Mouse (Mus musculus) frontal cortex, adult (tissue): ENCODE measurements around the gene Coq8b.

Source experiments
- ATAC-seq: cut with Nextera tagmentation; 2 replicates; pipeline ENCODE4 v1.9.2; 2017; ENCODE audit warnings: mild to moderate bottlenecking, moderate library complexity, mixed read lengths; ENCODE audit not compliant: low TSS enrichment

Coq8b gene

GRCm38 (mm10) chr7:27232781-27233281, at the start of gene Coq8b:
Coq8b (plus strand) TSS chr7:27233023.
- ATAC-seq = peak; percentile 71

GRCm38 (mm10) chr7:27184964-27185363, 47.9 kb upstream of the Coq8b start:
- no peak for ATAC-seq

GRCm38 (mm10) chr7:27185986-27186385, 46.8 kb upstream of the Coq8b start:
- ATAC-seq = no peak

GRCm38 (mm10) chr7:27189271-27189931, 43.4 kb upstream of the Coq8b start:
- no peak for ATAC-seq

GRCm38 (mm10) chr7:27192434-27192833, 40.4 kb upstream of the Coq8b start:
- no peak for ATAC-seq

GRCm38 (mm10) chr7:27193731-27194130, 39.1 kb upstream of the Coq8b start:
- ATAC-seq = no peak

- ATAC-seq = peak; percentile 96
Measured at GRCm38 (mm10) chr7:27195681-27196611, 36.9 kb upstream of the Coq8b start, which contains the start of the genes BC024978 and Snrpa. BC024978 (plus strand) TSS chr7:27195781. Snrpa (minus strand) TSS chr7:27196271.

- no peak for ATAC-seq
Measured at GRCm38 (mm10) chr7:27197136-27197535, 35.7 kb upstream of the Coq8b start.

GRCm38 (mm10) chr7:27197634-27198033, 35.2 kb upstream of the Coq8b start:
- no peak for ATAC-seq

GRCm38 (mm10) chr7:27198355-27198754, 34.5 kb upstream of the Coq8b start:
- ATAC-seq = no peak

GRCm38 (mm10) chr7:27198779-27199178, 34.0 kb upstream of the Coq8b start:
- no peak for ATAC-seq

GRCm38 (mm10) chr7:27203730-27204449, 28.9 kb upstream of the Coq8b start:
- ATAC-seq = no peak

- no peak for ATAC-seq
Measured at GRCm38 (mm10) chr7:27212626-27213025, 20.2 kb upstream of the Coq8b start.

- ATAC-seq = no peak
Measured at GRCm38 (mm10) chr7:27218586-27218985, 14.2 kb upstream of the Coq8b start.

- ATAC-seq = no peak
Measured at GRCm38 (mm10) chr7:27219937-27220336, 12.9 kb upstream of the Coq8b start.

- no peak for ATAC-seq
Measured at GRCm38 (mm10) chr7:27221939-27222338, 10.9 kb upstream of the Coq8b start.

GRCm38 (mm10) chr7:27222538-27222937, 10.3 kb upstream of the Coq8b start:
- no peak for ATAC-seq

GRCm38 (mm10) chr7:27224877-27225575, 7.8 kb upstream of the Coq8b start:
- ATAC-seq = peak; percentile 22; the same call in 1 of the 2 replicates

GRCm38 (mm10) chr7:27227276-27227675, 5.5 kb upstream of the Coq8b start:
- no peak for ATAC-seq

- ATAC-seq = no peak
Measured at GRCm38 (mm10) chr7:27227676-27228075, 5.1 kb upstream of the Coq8b start.

- peak; percentile 71 for ATAC-seq
Measured at GRCm38 (mm10) chr7:27228281-27228821, 4.5 kb upstream of the Coq8b start, which contains the start of gene Itpkc. Itpkc (minus strand) TSS chr7:27228661.
